Mouse (Mus musculus) liver, adult 2 months (tissue): ENCODE measurements around the gene Snrpa.

ENCODE experiments used
- CTCF ChIP-seq: fragments of 200-500 bp; IDR thresholded peaks from 2 replicates; pipeline ENCODE4 v1.5.1; 2011; ENCODE audit warnings: low read depth, low read length, control low read depth
- POLR2A ChIP-seq: fragments of 200-500 bp; IDR thresholded peaks from 2 replicates; pipeline ENCODE4 v1.6.1; 2011; ENCODE audit warnings: low read length, control low read depth; ENCODE audit not compliant: insufficient read depth; ENCODE audit errors: extremely low read depth

DNA sequence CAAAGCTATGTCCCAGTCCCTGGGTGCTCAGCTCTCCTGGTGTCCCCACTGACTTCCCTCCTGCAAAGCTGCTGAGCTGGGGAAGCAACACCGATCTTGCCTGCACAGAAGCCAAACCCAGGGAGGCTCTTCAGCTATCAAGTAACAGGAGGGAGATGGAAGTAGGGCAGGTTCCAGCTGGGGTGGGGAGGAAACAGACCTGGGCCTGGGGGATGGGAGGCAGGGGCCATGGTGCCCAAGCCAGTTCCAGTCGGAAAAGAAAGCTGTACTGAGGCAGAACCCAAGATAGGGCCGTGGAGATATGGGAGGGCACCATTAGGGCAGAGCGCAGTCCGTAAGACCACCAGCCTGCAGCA lies 32.6 kb downstream of the Snrpa start:
- TF ChIP-seq POLR2A (no peak), CTCF (no peak)
